Mouse (Mus musculus) E14TG2a.4 (cell line): ENCODE data around the gene Hip1r.

Experiments used
- H3K27me3 ChIP-seq: 2 replicates; pipeline ENCODE4 v1.6.1; 2014; ENCODE audit warnings: low read length, control low read depth; ENCODE audit not compliant: insufficient read depth
- H3K36me3 ChIP-seq: 2 replicates; pipeline ENCODE4 v1.6.1; 2014; ENCODE audit warnings: low read length, control low read depth; ENCODE audit not compliant: insufficient read depth
- H3K4me1 ChIP-seq: replicated peaks from 2 replicates; pipeline ENCODE4 v1.6.1; 2014; ENCODE audit warnings: low read depth, low read length, control low read depth
- H3K4me3 ChIP-seq: replicated peaks from 2 replicates; pipeline ENCODE4 v1.5.1; 2014; ENCODE audit warnings: mild to moderate bottlenecking, low read length
- H3K9me3 ChIP-seq: 2 replicates; pipeline ENCODE4 v1.6.1; 2014; ENCODE audit warnings: low read length, control low read depth
- CTCF ChIP-seq: conservative IDR thresholded peaks from 2 replicates; pipeline ENCODE4 v1.5.1; 2014; ENCODE audit warnings: low read length
- NANOG ChIP-seq: IDR thresholded peaks from 2 replicates; pipeline ENCODE4 v1.6.1; 2014; ENCODE audit warnings: borderline replicate concordance, low read length, mixed read lengths
- POU5F1 ChIP-seq: IDR thresholded peaks from 2 replicates; pipeline ENCODE4 v1.6.1; 2014; ENCODE audit warnings: low read length, borderline replicate concordance

The Hip1r gene

DNA sequence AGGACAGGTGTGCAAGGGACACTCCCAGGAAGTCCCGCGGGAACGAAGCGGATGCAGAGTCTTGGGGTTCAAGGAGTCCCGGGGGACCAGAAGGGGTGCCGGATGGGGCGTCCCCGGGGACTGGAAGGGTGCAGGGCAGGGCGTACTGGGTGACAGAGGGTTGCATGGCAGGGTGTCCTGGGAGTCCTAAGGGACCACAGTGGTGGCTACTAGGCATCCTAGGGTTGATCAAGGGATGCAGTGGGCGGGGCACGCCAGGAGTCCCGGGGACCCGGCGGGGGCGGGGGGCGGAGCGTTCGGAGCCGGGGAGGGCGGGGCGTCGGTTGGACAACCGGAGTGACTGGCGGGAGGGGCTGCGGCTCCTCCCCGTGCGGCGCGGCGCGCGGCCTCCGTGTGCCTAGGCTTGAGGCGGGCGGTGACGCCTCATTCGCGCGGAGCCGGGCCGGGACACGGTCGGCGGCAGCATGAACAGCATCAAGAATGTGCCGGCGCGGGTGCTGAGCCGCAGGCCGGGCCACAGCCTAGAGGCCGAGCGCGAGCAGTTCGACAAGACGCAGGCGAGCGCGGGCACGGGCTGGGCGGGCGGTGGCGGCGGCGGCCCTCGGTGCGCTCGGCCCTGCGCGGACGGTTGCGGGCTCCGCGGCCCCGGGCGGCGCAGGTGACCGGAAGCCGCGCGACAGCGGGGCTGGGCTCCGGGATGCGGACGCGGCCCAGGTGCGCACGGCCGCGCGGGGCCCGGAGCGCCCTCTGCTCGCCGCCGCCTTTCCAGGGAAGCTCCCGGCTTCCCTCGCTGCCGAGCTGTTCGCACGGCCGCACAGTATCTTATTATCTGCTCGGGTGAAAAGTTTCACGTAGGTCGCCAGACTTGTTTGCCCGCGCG, at the start of gene Hip1r:
Hip1r (plus strand) TSS at position 330 of the 880 bp plus-strand sequence.
- Histone ChIP-seq H3K4me1 (peaks cover 59% of the 10 kb centered on the region), H3K27me3 (peaks cover 31% of the 10 kb centered on the region), H3K36me3 (no peaks in the 10 kb centered on the region), H3K4me3 (peak within 1 kb of the TSS; percentile 87), H3K9me3 (no peaks in the 10 kb centered on the region)
- TF ChIP-seq NANOG (no peak), CTCF (no peak), POU5F1 (no peak)

DNA sequence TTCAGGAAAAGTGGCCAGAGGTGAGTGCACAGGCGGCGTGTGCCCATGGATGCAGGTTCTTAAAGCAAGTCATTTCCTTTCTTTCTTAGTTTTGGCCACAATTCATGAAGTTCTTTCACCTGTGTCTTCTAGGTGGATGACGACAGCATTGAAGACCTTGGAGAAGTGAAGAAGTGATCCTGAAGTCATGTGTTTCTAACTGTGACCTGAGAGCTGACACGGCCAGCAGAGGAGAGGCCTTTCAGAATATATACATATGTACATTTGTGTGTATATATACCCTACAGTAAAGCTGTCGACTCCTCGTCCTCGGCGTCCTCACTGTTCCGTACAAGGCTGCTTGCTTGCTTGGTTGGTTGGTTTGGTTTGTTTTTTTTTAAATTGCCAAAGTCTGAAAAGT, 46.3 kb upstream of the Hip1r start, which contains the start of gene Gm43518:
Gm43518 (plus strand) TSS at position 301 of the 400 bp plus-strand sequence.
- H3K36me3 ChIP-seq: peaks cover 75% of the 10 kb centered on the region
- H3K4me3 ChIP-seq: no peak within 1 kb of the TSS
- no peaks in the 10 kb centered on the region for H3K9me3 ChIP-seq
- peaks cover 18% of the 10 kb centered on the region for H3K4me1 ChIP-seq
- TF ChIP-seq NANOG: no peak
- TF ChIP-seq CTCF: no peak
- TF ChIP-seq POU5F1: no peak
- no peaks in the 10 kb centered on the region for H3K27me3 ChIP-seq

DNA sequence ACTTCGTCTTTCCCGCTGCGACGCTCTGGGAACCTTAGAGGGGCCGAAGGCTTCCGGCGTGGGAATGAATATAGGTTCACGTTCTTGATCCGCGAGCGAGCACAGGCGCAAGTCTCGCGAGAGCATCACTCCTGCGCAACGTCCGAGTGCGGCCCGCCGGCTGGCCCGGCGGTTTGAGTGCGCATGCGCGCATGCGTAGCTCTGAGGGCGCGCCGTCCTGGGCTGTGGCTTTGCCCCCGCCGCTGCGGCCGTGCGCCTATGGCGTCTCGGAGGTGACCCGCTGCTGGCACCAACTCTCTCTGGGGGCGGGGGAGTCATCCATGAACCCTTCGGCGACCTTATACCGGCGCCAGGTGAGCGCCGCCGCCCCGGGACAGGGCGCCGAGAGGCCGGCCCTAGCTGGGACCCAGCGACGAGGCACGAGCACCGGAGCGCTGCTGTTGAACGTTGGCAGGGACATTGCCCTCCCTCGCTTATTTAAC, 42.9 kb upstream of the Hip1r start, which contains the start of gene Ccdc62:
Ccdc62 (plus strand) TSS at position 172 of the 482 bp plus-strand sequence.
- TF ChIP-seq CTCF (no peak), NANOG (no peak), POU5F1 (no peak)
- no peaks in the 10 kb centered on the region for H3K9me3 ChIP-seq
- no peaks in the 10 kb centered on the region for H3K27me3 ChIP-seq
- peak within 1 kb of the TSS; percentile 92 for H3K4me3 ChIP-seq
- H3K4me1 ChIP-seq: peaks cover 27% of the 10 kb centered on the region
- peaks cover 41% of the 10 kb centered on the region for H3K36me3 ChIP-seq

DNA sequence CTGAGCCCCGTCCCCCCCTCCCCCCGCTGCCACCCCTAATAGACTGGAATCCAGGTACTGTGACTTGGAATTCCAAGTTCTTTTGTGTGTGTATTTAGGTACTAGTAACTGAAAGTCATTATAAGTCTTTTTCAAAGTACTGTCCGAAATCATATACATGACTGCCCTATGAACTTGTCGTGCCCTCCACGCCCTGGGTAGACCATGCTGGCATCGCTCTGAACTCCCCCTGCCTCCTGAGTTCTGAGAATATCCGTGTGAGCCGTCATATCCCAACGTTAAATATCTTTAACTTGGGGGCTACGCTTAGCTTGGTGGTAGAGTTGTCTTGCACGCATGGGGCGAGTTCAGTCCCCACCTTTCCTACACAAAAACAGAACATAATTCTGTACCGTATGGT, 42.3 kb upstream of the Hip1r start:
- H3K36me3 ChIP-seq: peaks cover 35% of the 10 kb centered on the region
- H3K4me3 ChIP-seq: peak overlapping the region; percentile 92
- peaks cover 27% of the 10 kb centered on the region for H3K4me1 ChIP-seq
- TF ChIP-seq POU5F1: no peak
- no peaks in the 10 kb centered on the region for H3K27me3 ChIP-seq
- no peaks in the 10 kb centered on the region for H3K9me3 ChIP-seq

DNA sequence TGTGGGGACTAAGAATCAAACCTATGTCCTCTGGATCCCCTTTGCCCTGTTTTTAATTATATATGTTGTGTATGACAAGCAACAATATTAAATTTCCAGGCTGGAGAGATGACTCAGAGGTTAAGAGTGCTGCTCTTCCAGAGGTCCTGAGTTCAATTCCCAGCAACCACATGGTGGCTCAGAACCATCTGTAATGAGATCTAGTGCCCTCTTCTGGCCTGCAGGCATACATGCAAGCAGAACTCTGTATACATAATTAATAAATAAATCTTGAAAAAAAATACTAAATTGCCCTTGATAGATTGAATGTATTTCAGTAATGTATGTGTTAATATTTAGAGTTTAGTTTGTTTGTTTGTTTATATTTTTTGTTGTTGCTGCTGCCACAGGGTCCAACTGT, 40.5 kb upstream of the Hip1r start:
- Histone ChIP-seq H3K27me3 (no peaks in the 10 kb centered on the region), H3K36me3 (peaks cover 17% of the 10 kb centered on the region), H3K4me1 (peaks cover 27% of the 10 kb centered on the region), H3K4me3 (no peak overlapping the region), H3K9me3 (peaks cover 2% of the 10 kb centered on the region; the same call in 1 of the 2 replicates)
- TF ChIP-seq CTCF (peak; percentile 30), NANOG (no peak), POU5F1 (no peak)

DNA sequence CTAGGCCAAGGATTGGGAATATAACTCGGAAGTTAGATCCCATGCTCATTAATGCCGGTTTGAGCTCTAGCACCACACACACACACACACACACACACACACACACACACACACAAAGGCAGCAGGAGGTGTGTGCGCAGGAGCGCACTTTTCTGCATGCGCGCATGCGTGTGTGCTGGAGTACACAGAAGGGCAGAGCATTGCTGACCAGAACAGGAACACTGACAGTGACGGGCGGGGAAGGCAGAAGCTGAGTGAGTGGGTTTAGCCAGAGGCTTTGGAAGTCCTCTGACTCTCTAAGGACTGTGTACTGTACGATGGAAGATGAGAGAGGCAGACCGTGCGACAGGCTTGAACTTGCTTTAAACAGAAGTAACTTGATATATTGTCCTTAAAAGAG, 39.9 kb upstream of the Hip1r start:
- peak overlapping the region; percentile 35 for H3K4me3 ChIP-seq
- TF ChIP-seq POU5F1 (no peak), NANOG (no peak)
- H3K9me3 ChIP-seq: peaks cover 8% of the 10 kb centered on the region
- peaks cover 27% of the 10 kb centered on the region for H3K4me1 ChIP-seq
- no peaks in the 10 kb centered on the region for H3K27me3 ChIP-seq
- peaks cover 17% of the 10 kb centered on the region for H3K36me3 ChIP-seq

DNA sequence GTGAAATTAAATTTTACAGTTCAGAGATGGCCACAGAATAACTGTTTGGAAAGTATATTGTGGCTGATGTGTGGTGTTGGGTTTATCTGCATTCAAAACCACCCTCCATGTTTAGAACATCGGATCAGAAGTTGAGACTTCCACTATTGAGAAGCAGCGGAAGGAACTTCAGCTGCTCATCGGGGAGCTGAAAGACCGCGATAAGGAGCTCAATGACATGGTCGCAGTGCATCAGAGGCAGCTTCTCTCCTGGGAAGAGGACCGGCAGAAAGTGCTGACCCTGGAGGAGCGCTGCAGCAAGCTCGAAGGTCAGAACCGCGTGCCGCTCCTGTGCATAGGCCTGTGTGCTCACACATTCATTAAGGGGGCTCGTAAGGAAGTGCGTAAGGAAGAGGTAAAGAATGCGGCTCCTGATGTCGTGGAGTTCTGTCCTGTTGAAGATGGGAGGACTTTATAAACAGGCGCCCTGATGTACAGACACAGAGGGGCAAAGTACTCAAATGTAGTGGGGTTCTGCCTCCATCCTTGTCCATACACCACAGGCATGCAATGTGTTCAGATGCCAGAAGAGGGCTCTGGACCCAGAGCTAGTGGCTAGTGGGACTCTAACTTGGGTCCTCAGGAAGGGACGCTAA, 39.4 kb upstream of the Hip1r start:
- peaks cover 13% of the 10 kb centered on the region for H3K9me3 ChIP-seq
- H3K4me3 ChIP-seq: peak overlapping the region; percentile 35
- H3K4me1 ChIP-seq: peaks cover 23% of the 10 kb centered on the region
- H3K36me3 ChIP-seq: peaks cover 14% of the 10 kb centered on the region
- peak; percentile 70 for TF ChIP-seq CTCF
- no peak for TF ChIP-seq POU5F1
- H3K27me3 ChIP-seq: no peaks in the 10 kb centered on the region

DNA sequence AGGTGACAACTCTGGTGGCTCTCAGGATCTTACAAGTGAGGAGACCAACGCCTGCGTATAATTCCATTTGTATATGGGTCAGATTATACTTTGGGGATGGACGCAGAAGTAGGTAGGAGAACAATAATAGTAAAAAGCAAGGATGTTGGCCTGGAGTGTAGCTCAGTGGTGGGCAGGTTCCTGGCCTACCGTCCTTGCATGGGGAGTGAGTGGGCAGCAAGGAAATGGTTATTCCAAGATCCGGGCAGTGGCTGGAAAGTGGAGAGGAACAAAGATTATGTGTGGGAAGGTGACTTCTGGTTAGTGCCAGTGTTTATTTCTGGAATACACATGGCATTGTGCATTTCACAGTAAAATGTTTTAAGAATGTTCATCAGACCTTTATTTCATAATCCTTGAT, 37.5 kb upstream of the Hip1r start:
- Histone ChIP-seq H3K4me3 (no peak overlapping the region), H3K4me1 (peaks cover 17% of the 10 kb centered on the region), H3K27me3 (no peaks in the 10 kb centered on the region), H3K36me3 (peaks cover 6% of the 10 kb centered on the region; the same call in 1 of the 2 replicates), H3K9me3 (peaks cover 17% of the 10 kb centered on the region)
- TF ChIP-seq CTCF (no peak), POU5F1 (no peak), NANOG (no peak)
